Mouse (Mus musculus) Patski (cell line): Measurements from ENCODE around the gene Gm6169. TPM values are rescaled to one million over a fixed set of nuclear protein-coding genes. Genes with fewer than 3 reads are reported as not detected.
A peak's percentile ranks its signal among the peaks of the same experiment; 100 is the strongest.
"Not testable (repeated sequence)": the region's sequence is repeated elsewhere in the genome, so short reads cannot be mapped to it uniquely, and the experiment has no call there.

Experiments
- ATAC-seq: fragments of 100-300 bp; one replicate; pipeline ENCODE4 v1.8.0; 2021
- CTCF ChIA-PET: fragments of 350-600 bp; sonication (Branson Sonifier 250); formaldehyde crosslinking; loops from one replicate; lab custom pipeline; 2022; ENCODE audit warnings: inconsistent platforms; lab: Charles Lee
- POLR2A ChIA-PET: fragments of 350-600 bp; sonication (Branson Sonifier 250); formaldehyde crosslinking; loops from one replicate; lab custom pipeline; 2022; ENCODE audit warnings: antibody characterized with exemption, inconsistent platforms; lab: Charles Lee
- DNase-seq: peaks from one replicate; pipeline ENCODE4 v3.0.0-alpha.2; 2011; ENCODE audit warnings: low read depth, low spot score
- H3K27me3 ChIP-seq: fragments of 371-371 bp; one replicate; pipeline ENCODE4 v1.5.1; 2021
- CTCF ChIP-seq: fragments of 100-300 bp; IDR thresholded peaks from one replicate; pipeline ENCODE4 v1.5.1; 2021
- in situ Hi-C: fragments of 300-500 bp; cut with MboI; formaldehyde crosslinking; loops from 3 replicates; pipeline ENCODE4 v1.11.1; 2018; ENCODE audit warnings: low pct_unique_long_range_greater_than_20kb, mixed read lengths
- polyA plus RNA-seq: library from polyadenylated mRNA; unstranded; gene quantifications from one replicate; pipeline ENCODE4 v1.2.3, GENCODE M21; 2021

The Gm6169 gene
- polyA plus RNA-seq, 1 experiment from 2014 or later, result 62.5 TPM

GRCm38 (mm10) chr13:97070931-97071625 is 28.0 kb downstream of the Gm6169 start:
- POLR2A ChIA-PET, result interaction anchor here (1.5 kb wide), 1 partner anchor 44 kb away, joined by 5 read pairs; no protein-coding TSS in a partner anchor
- H3K27me3 ChIP-seq, result peaks cover 33% of the 10 kb centered on the region
- CTCF ChIA-PET, result no interaction called here
- in situ Hi-C loops, result loop anchor here (25.0 kb wide), 1 partner anchor 334 kb away; the partner anchor contains the start of gene Ankrd31
- DNase-seq, result no peak
- peak; percentile 65 for ATAC-seq
- TF ChIP-seq CTCF, result no peak

GRCm38 (mm10) chr13:97068151-97068550 is 30.9 kb downstream of the Gm6169 start:
- POLR2A ChIA-PET, result no interaction called here
- no peak for DNase-seq
- in situ Hi-C loops, result loop anchor here (25.0 kb wide), 1 partner anchor 331 kb away; the partner anchor contains the start of gene Ankrd31
- CTCF ChIA-PET, result interaction anchor here (1.0 kb wide), 1 partner anchor 216 kb away, joined by 3 read pairs; no protein-coding TSS in a partner anchor
- no peak for TF ChIP-seq CTCF
- ATAC-seq, result no peak
- H3K27me3 ChIP-seq, result peaks cover 25% of the 10 kb centered on the region

- in situ Hi-C loops, result loop anchor here (25.0 kb wide), 1 partner anchor 330 kb away; the partner anchor contains the start of gene Ankrd31
- DNase-seq (no peak), ATAC-seq (no peak)
These were observed 31.3 kb downstream of the Gm6169 start for GRCm38 (mm10) chr13:97067691-97068090.

GRCm38 (mm10) chr13:97066649-97067550 is 32.1 kb downstream of the Gm6169 start, which contains the start of gene Fam169a:
TSS of gene Fam169a (plus strand) at chr13:97067286.
- ATAC-seq (no peak), DNase-seq (no peak)
- in situ Hi-C loops, result loop anchor here (25.0 kb wide), 1 partner anchor 330 kb away; the partner anchor contains the start of gene Ankrd31
- no peak for TF ChIP-seq CTCF
- CTCF ChIA-PET, result interaction anchor here (1.0 kb wide), 1 partner anchor 215 kb away, joined by 3 read pairs; no protein-coding TSS in a partner anchor
- H3K27me3 ChIP-seq, result peaks cover 13% of the 10 kb centered on the region
- POLR2A ChIA-PET, result no interaction called here

More at GRCm38 (mm10) chr13:97067691-97068090, 31.3 kb downstream of the Gm6169 start:
- peaks cover 21% of the 10 kb centered on the region for H3K27me3 ChIP-seq
- ChIA-PET POLR2A (no interaction called here), CTCF (interaction anchor here (1.0 kb wide), 1 partner anchor 216 kb away, joined by 3 read pairs; no protein-coding TSS in a partner anchor)
- TF ChIP-seq CTCF, result no peak

GRCm38 (mm10) chr13:97064844-97065621 is 34.0 kb downstream of the Gm6169 start:
- in situ Hi-C loops, result loop anchor here (25.0 kb wide), 1 partner anchor 328 kb away; the partner anchor contains the start of gene Ankrd31
- ATAC-seq, POLR2A ChIA-PET, H3K27me3 ChIP-seq, DNase-seq: not testable (repeated sequence)
- CTCF ChIA-PET, result interaction anchor here (1.2 kb wide), 1 partner anchor 271 kb away, joined by 3 read pairs; no protein-coding TSS in a partner anchor

GRCm38 (mm10) chr13:97064413-97064812 is 34.6 kb downstream of the Gm6169 start:
- POLR2A ChIA-PET, result no interaction called here
- in situ Hi-C loops, result loop anchor here (25.0 kb wide), 1 partner anchor 327 kb away; the partner anchor contains the start of gene Ankrd31
- DNase-seq (no peak), ATAC-seq (no peak)
- CTCF ChIA-PET, result no interaction called here
- TF ChIP-seq CTCF, result no peak
- H3K27me3 ChIP-seq, result peaks cover under 1% of the 10 kb centered on the region

- H3K27me3 ChIP-seq, result no peaks in the 10 kb centered on the region
- DNase-seq, result no peak
- ATAC-seq, result no peak
- ChIA-PET CTCF (no interaction called here), POLR2A (no interaction called here)
- in situ Hi-C loops, result loop anchor here (25.0 kb wide), 1 partner anchor 326 kb away; the partner anchor contains the start of gene Ankrd31
- no peak for TF ChIP-seq CTCF
These were observed 35.6 kb downstream of the Gm6169 start for GRCm38 (mm10) chr13:97063431-97063830.

- in situ Hi-C loops, result loop anchor here (25.0 kb wide), 1 partner anchor 325 kb away; the partner anchor contains the start of gene Ankrd31
- DNase-seq, result no peak
- no peak for TF ChIP-seq CTCF
- no peak for ATAC-seq
- ChIA-PET POLR2A (no interaction called here), CTCF (interaction anchor here (1.5 kb wide), 1 partner anchor 9 kb away, joined by 3 read pairs; no protein-coding TSS in a partner anchor)
- H3K27me3 ChIP-seq, result no peaks in the 10 kb centered on the region
These were observed 36.9 kb downstream of the Gm6169 start for GRCm38 (mm10) chr13:97062151-97062550.

- ATAC-seq (no peak), DNase-seq (no peak)
- TF ChIP-seq CTCF, result no peak
- in situ Hi-C loops, result loop anchor here (25.0 kb wide), 1 partner anchor 323 kb away; the partner anchor contains the start of gene Ankrd31
- CTCF ChIA-PET, result interaction anchor here (1.5 kb wide), 1 partner anchor 7 kb away, joined by 3 read pairs; no protein-coding TSS in a partner anchor
- H3K27me3 ChIP-seq, result no peaks in the 10 kb centered on the region
- POLR2A ChIA-PET, result no interaction called here
These were observed 38.7 kb downstream of the Gm6169 start for GRCm38 (mm10) chr13:97060331-97060730.
